ENCODE assay signal across 8 mouse cellular contexts in the genomic region with DNA sequence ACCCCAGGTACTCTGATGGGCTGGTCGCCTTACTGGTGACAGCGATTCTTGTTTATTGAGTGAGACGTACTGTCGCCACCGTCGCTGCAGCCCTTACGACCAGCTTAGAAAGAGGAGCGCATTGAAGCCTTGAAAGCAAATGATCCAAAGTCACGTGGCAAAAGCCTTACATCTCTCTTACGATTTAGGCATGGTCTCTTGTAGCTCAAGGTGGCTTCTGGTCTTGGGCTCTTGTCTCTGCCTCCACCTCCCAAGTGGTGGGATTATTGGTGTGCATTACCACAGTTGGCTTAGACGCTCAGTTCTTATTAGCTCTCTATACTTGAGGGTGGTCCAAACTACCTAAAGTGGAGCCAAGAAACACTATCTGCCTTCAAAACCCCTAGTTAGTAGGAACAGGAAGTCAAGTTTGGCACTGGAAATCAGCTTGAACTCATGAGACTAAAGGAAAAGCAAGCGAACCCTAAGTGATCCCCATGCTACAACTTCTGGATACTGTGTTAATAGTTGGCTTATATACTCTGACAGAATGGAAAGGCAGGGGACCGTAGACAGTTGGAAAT. TPM values are rescaled to one million over a fixed set of nuclear protein-coding genes. Genes with fewer than 3 reads are reported as not detected.
DNase-seq lines count a peak whose midpoint lies in the region; ATAC-seq and TF ChIP-seq lines count a peak whose summit lies in the region.

No protein-coding gene starts in this region.

- H3K4me1 ChIP-seq in heart, embryonic 12.5 days (replicated peaks): peaks cover 9% of the 10 kb centered on the region
- peaks cover 22% of the 10 kb centered on the region for H3K4me1 ChIP-seq in E14TG2a.4 (replicated peaks; ENCODE audit: low read depth, low read length)
- H3K4me1 ChIP-seq in forebrain, embryonic 13.5 days: peaks cover 18% of the 10 kb centered on the region
- peaks cover 31% of the 10 kb centered on the region for H3K4me1 ChIP-seq in liver, embryonic 15.5 days (replicated peaks)

- peak overlapping the region; percentile 93 for H3K9ac ChIP-seq in heart, embryonic 12.5 days
- H3K9ac ChIP-seq in forebrain, embryonic 13.5 days: peak overlapping the region; percentile 91
- H3K9ac ChIP-seq in liver, embryonic 15.5 days: peak overlapping the region; percentile 82

- no peak for DNase-seq in heart, adult 8-10 months (ENCODE audit: low spot score)
- DNase-seq in Muller cell, postnatal 12 days (ENCODE audit: inconsistent ontology term): no peak
- no peak for DNase-seq in spleen, adult 12 weeks (ENCODE audit: low spot score)

- no peak overlapping the region for H3K27ac ChIP-seq in heart, embryonic 12.5 days (ENCODE audit: poor library complexity, severe bottlenecking)
- no peak overlapping the region for H3K27ac ChIP-seq in forebrain, embryonic 13.5 days
- H3K27ac ChIP-seq in liver, embryonic 15.5 days (replicated peaks): peak overlapping the region; percentile 45; the same call in 1 of the 2 replicates

- no peak for TF ChIP-seq CTCF in E14TG2a.4 (conservative IDR thresholded peaks at IDR 0.05; ENCODE audit: low read length)

- H3K4me2 ChIP-seq in heart, embryonic 12.5 days: peak overlapping the region; percentile 82
- H3K4me2 ChIP-seq in forebrain, embryonic 13.5 days: peak overlapping the region; percentile 97
- peak overlapping the region; percentile 92 for H3K4me2 ChIP-seq in liver, embryonic 15.5 days

- H3K4me3 ChIP-seq in heart, embryonic 12.5 days: peak overlapping the region; percentile 90
- peak overlapping the region; percentile 98 for H3K4me3 ChIP-seq in E14TG2a.4 (replicated peaks; ENCODE audit: low read length)
- H3K4me3 ChIP-seq in forebrain, embryonic 13.5 days: peak overlapping the region; percentile 87
- peak overlapping the region; percentile 83 for H3K4me3 ChIP-seq in liver, embryonic 15.5 days (replicated peaks)

- ATAC-seq in heart, embryonic 12.5 days (ENCODE audit: insufficient number of reproducible peaks, low FRiP score): no peak; the same call in 1 of the 2 replicates
- no peak for ATAC-seq in forebrain, embryonic 13.5 days
- ATAC-seq in liver, embryonic 15.5 days (ENCODE audit: insufficient read depth): no peak
- ATAC-seq in CD4-positive, CD25-positive, alpha-beta regulatory T cell, adult 4 months: no peak

- 7% methylated on average over 13 of the region's 13 CpGs for WGBS in heart, embryonic 12.5 days
- WGBS in forebrain, embryonic 13.5 days: 10% methylated on average over 13 of the region's 13 CpGs
- 6% methylated on average over 13 of the region's 13 CpGs for WGBS in liver, embryonic 15.5 days (ENCODE audit: insufficient replicate concordance)

- no peaks in the 10 kb centered on the region for H3K9me3 ChIP-seq in heart, embryonic 12.5 days (replicated peaks)
- no peaks in the 10 kb centered on the region for H3K9me3 ChIP-seq in E14TG2a.4 (ENCODE audit: low read length)
- H3K9me3 ChIP-seq in forebrain, embryonic 13.5 days (replicated peaks): no peaks in the 10 kb centered on the region
- no peaks in the 10 kb centered on the region for H3K9me3 ChIP-seq in liver, embryonic 15.5 days (replicated peaks)

- H3K27me3 ChIP-seq in heart, embryonic 12.5 days (replicated peaks): no peaks in the 10 kb centered on the region
- H3K27me3 ChIP-seq in E14TG2a.4 (ENCODE audit: insufficient read depth, low read length): peaks cover 20% of the 10 kb centered on the region
- H3K27me3 ChIP-seq in forebrain, embryonic 13.5 days: no peaks in the 10 kb centered on the region
- H3K27me3 ChIP-seq in liver, embryonic 15.5 days: peaks cover 11% of the 10 kb centered on the region; the same call in 1 of the 2 replicates

- H3K36me3 ChIP-seq in heart, embryonic 12.5 days: peaks cover 52% of the 10 kb centered on the region
- H3K36me3 ChIP-seq in E14TG2a.4 (ENCODE audit: insufficient read depth, low read length): peaks cover 39% of the 10 kb centered on the region
- peaks cover 63% of the 10 kb centered on the region for H3K36me3 ChIP-seq in forebrain, embryonic 13.5 days (ENCODE audit: poor library complexity, severe bottlenecking)
- H3K36me3 ChIP-seq in liver, embryonic 15.5 days (replicated peaks): peaks cover 36% of the 10 kb centered on the region

RNA-seq across cellular contexts. Expression of gene Nup214, which starts 0.7 kb away (rescaled TPM):
- polyA plus RNA-seq in heart, embryonic 12.5 days (2016; fragmentation: Nextera tagmentation; extraction: Ambion mirVana): 59.8 and 63.4 TPM in 2 replicates
- 10 to 100 TPM; 27.1 to 36.7 (median 34.4) TPM for total RNA-seq in heart, adult 8-10 months (2022)
- polyA plus RNA-seq in forebrain, embryonic 13.5 days (2015; fragmentation: Nextera tagmentation; extraction: Ambion mirVana): 101 and 103 TPM in 2 replicates
- 40.5 and 44.7 TPM in 2 replicates for polyA plus RNA-seq in liver, embryonic 15.5 days (2015; fragmentation: Nextera tagmentation; extraction: Ambion mirVana)
- polyA plus RNA-seq in CD4-positive, CD25-positive, alpha-beta regulatory T cell, adult 4 months (2017; shearing (Covaris generic)): 100 to 1,000 TPM in 1 of 2 experiments, 10 to 100 TPM in 1; 87.6 to 102 TPM

RNA-seq across cellular contexts. Expression of gene Aif1l, which starts 25.0 kb away (rescaled TPM):
- polyA plus RNA-seq in heart, embryonic 12.5 days (2016; fragmentation: Nextera tagmentation; extraction: Ambion mirVana): 80.5 and 81.6 TPM in 2 replicates
- total RNA-seq in heart, adult 8-10 months (2022): 1 to 10 TPM; 2.2 to 4.2 (median 2.9) TPM
- 68.7 and 74.8 TPM in 2 replicates for polyA plus RNA-seq in forebrain, embryonic 13.5 days (2015; fragmentation: Nextera tagmentation; extraction: Ambion mirVana)
- polyA plus RNA-seq in liver, embryonic 15.5 days (2015; fragmentation: Nextera tagmentation; extraction: Ambion mirVana): 1.2 and 1.5 TPM in 2 replicates
- polyA plus RNA-seq in CD4-positive, CD25-positive, alpha-beta regulatory T cell, adult 4 months (2017; shearing (Covaris generic)): under 1 TPM in 1 of 2 experiments, not detected in 1; 0.56 TPM

Comparison
In these comparisons a context has a peak if more than half of its experiments do, and no peak if none do; other contexts are left out.
1. RNA of gene Aif1l, which starts 25.0 kb away (polyA plus RNA-seq): 80.5 to 81.6 TPM in heart, embryonic 12.5 days and 68.7 to 74.8 TPM in forebrain, embryonic 13.5 days; 1.2 to 1.5 TPM in liver, embryonic 15.5 days and 0.56 TPM in CD4-positive, CD25-positive, alpha-beta regulatory T cell, adult 4 months; every median in the first group is over 10 times any median in the second.
2. Peak in every context shown above with its lines, with median percentiles within 50 percentile points of each other: H3K4me2 ChIP-seq, H3K4me3 ChIP-seq and H3K9ac ChIP-seq.